Mouse (Mus musculus) ZHBTc4 (cell line): ENCODE data around the gene Spata6.

ENCODE experiments used
- DNase-seq: peaks from one replicate; pipeline ENCODE4 v3.0.0-alpha.2; 2011; ENCODE audit warnings: low read depth, low spot score

The Spata6 gene

DNA sequence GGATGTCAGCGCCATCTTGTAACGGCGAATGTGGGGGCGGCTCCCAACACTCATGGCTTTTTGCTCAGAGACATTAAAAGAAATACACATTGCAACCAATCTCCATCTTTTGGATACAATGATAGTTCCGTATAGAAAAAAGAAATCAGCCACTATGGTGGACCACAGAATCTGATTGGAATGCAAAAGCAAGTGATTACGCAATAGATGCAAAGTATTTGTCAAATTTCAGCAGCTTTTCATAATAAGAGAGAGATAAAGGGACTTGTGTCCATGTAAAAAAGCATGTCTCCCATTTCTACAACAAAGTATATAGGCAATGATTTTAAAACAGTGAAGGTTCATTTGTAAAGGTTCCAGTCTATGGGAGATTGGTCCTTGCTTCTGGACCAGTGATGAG lies 119.1 kb downstream of the Spata6 start:
- DNase-seq: no peak

DNA sequence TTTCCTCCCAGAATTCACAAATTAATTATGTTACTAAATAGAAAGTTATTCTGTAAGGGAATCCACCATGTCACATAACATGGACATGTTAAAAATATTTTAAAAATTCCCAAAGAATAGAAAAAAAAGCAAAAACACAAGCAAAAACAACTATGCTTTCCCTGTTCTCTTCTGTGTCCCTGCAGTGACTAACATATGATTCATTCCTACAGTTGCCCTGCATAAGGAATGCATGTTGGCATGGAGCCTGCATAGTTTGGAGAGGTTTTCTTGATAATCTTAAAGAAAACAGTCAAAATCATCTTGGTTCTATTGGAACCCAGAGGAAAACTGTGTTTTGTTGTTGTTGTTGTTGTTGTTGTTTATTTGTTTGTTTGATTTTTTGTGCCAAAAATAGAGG lies 132.8 kb downstream of the Spata6 start:
- no peak for DNase-seq

DNA sequence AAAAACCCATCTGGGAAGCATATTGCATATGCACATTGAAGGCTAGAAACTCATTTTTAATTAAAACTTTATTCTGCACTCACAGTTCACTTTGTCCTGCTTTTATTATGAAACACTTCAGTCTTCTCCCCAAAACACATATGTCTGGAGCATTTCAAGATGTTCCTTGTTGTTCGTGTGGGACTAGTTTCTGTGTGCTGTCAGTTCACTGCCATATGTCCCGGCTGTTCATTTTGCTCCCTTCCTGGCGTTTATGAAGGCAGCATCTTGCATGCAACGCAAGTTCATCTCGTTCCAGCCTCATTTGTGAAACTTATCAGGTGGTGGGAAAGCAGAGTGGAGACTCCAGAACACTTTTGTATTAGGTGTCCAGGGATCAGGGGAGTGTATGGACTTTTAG lies 146.9 kb downstream of the Spata6 start:
- no peak for DNase-seq

DNA sequence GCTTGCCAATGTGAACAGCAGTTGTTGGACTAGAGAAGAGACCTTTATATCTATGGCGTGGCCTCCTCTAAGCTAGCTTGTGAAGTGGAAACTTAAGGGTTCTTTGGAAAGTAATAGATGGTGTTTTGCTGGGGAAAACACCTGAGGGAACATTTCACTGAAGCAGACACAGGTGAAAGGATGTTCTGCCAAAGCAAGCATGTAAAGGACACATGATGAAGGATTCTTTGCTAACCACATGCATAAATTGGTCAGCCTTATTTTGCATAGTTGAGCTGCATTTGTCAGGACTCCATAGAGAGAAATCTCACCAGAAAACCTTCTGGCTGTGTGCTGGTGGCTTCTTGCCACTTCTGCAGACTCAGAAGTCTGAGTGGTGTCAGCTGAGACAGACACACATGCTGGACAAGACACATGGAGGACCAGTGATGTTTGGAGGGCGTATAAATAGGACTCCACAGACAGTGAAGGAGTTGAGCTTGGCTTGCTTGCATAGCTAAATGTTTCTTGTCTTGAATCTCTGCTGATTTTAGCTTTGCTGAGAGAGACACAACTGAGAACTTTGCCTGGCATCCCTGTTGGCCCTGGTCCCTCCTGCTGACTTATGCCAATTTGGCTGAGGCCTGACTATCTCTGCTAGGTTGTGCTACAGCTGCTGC lies 148.1 kb downstream of the Spata6 start:
- DNase-seq: no peak
